Mouse (Mus musculus): ENCODE measurements around the gene Usp3. TPM values are rescaled to one million over a fixed set of nuclear protein-coding genes. Genes with fewer than 3 reads are reported as not detected.

The Usp3 gene
- polyA plus RNA-seq, 1 experiment, result 8.1 TPM

GRCm38 (mm10) chr9:66521595-66521994, 71.3 kb downstream of the Usp3 start:
- H3K4me3 ChIP-seq (ENCODE audit: control insufficient read depth, low read depth, low read length), result no peak overlapping the region
- no peaks in the 10 kb centered on the region for H3K27me3 ChIP-seq (ENCODE audit: control insufficient read depth, insufficient read depth, low read length)
- TF ChIP-seq POLR2A (IDR thresholded peaks at IDR 0.05; ENCODE audit: control insufficient read depth, low read depth, low read length), result no peak
- no peak for TF ChIP-seq CTCF (IDR thresholded peaks at IDR 0.05; ENCODE audit: control insufficient read depth, insufficient read depth, insufficient replicate concordance, low read depth, low read length)
- H3K4me1 ChIP-seq (ENCODE audit: control insufficient read depth, insufficient read depth, low read length), result no peaks in the 10 kb centered on the region
- H3K27ac ChIP-seq (ENCODE audit: control insufficient read depth, insufficient read depth, low read depth, low read length), result no peak overlapping the region
- no peaks in the 10 kb centered on the region; the same call in 1 of the 2 replicates for H3K36me3 ChIP-seq (ENCODE audit: control insufficient read depth, insufficient read depth, low read length)

- Histone ChIP-seq H3K4me1 (ENCODE audit: control insufficient read depth, insufficient read depth, low read length) (no peaks in the 10 kb centered on the region), H3K27ac (ENCODE audit: control insufficient read depth, insufficient read depth, low read depth, low read length) (no peak overlapping the region), H3K4me3 (ENCODE audit: control insufficient read depth, low read depth, low read length) (no peak overlapping the region), H3K27me3 (ENCODE audit: control insufficient read depth, insufficient read depth, low read length) (no peaks in the 10 kb centered on the region), H3K36me3 (ENCODE audit: control insufficient read depth, insufficient read depth, low read length) (no peaks in the 10 kb centered on the region; the same call in 1 of the 2 replicates)
- TF ChIP-seq POLR2A (IDR thresholded peaks at IDR 0.05; ENCODE audit: control insufficient read depth, low read depth, low read length), result no peak
- TF ChIP-seq CTCF (IDR thresholded peaks at IDR 0.05; ENCODE audit: control insufficient read depth, insufficient read depth, insufficient replicate concordance, low read depth, low read length), result no peak
Measured at GRCm38 (mm10) chr9:66520299-66520698, 72.6 kb downstream of the Usp3 start.

- Histone ChIP-seq H3K36me3 (ENCODE audit: control insufficient read depth, insufficient read depth, low read length) (no peaks in the 10 kb centered on the region; the same call in 1 of the 2 replicates), H3K4me1 (ENCODE audit: control insufficient read depth, insufficient read depth, low read length) (peaks cover 5% of the 10 kb centered on the region), H3K4me3 (ENCODE audit: control insufficient read depth, low read depth, low read length) (no peak overlapping the region), H3K27ac (ENCODE audit: control insufficient read depth, insufficient read depth, low read depth, low read length) (no peak overlapping the region), H3K27me3 (ENCODE audit: control insufficient read depth, insufficient read depth, low read length) (no peaks in the 10 kb centered on the region)
- no peak for TF ChIP-seq POLR2A (IDR thresholded peaks at IDR 0.05; ENCODE audit: control insufficient read depth, low read depth, low read length)
- TF ChIP-seq CTCF (IDR thresholded peaks at IDR 0.05; ENCODE audit: control insufficient read depth, insufficient read depth, insufficient replicate concordance, low read depth, low read length), result no peak
Measured at GRCm38 (mm10) chr9:66518901-66519300, 74.0 kb downstream of the Usp3 start.

GRCm38 (mm10) chr9:66518251-66518650, 74.7 kb downstream of the Usp3 start:
- no peaks in the 10 kb centered on the region; the same call in 1 of the 2 replicates for H3K36me3 ChIP-seq (ENCODE audit: control insufficient read depth, insufficient read depth, low read length)
- H3K27me3 ChIP-seq (ENCODE audit: control insufficient read depth, insufficient read depth, low read length), result no peaks in the 10 kb centered on the region
- H3K4me1 ChIP-seq (ENCODE audit: control insufficient read depth, insufficient read depth, low read length), result peaks cover 7% of the 10 kb centered on the region
- H3K4me3 ChIP-seq (ENCODE audit: control insufficient read depth, low read depth, low read length), result no peak overlapping the region
- no peak for TF ChIP-seq CTCF (IDR thresholded peaks at IDR 0.05; ENCODE audit: control insufficient read depth, insufficient read depth, insufficient replicate concordance, low read depth, low read length)
- no peak for TF ChIP-seq POLR2A (IDR thresholded peaks at IDR 0.05; ENCODE audit: control insufficient read depth, low read depth, low read length)
- H3K27ac ChIP-seq (ENCODE audit: control insufficient read depth, insufficient read depth, low read depth, low read length), result no peak overlapping the region

- no peaks in the 10 kb centered on the region for H3K27me3 ChIP-seq (ENCODE audit: control insufficient read depth, insufficient read depth, low read length)
- TF ChIP-seq POLR2A (IDR thresholded peaks at IDR 0.05; ENCODE audit: control insufficient read depth, low read depth, low read length), result no peak
- no peak for TF ChIP-seq CTCF (IDR thresholded peaks at IDR 0.05; ENCODE audit: control insufficient read depth, insufficient read depth, insufficient replicate concordance, low read depth, low read length)
- H3K36me3 ChIP-seq (ENCODE audit: control insufficient read depth, insufficient read depth, low read length), result no peaks in the 10 kb centered on the region; the same call in 1 of the 2 replicates
- H3K4me1 ChIP-seq (ENCODE audit: control insufficient read depth, insufficient read depth, low read length), result peaks cover 7% of the 10 kb centered on the region
- H3K4me3 ChIP-seq (ENCODE audit: control insufficient read depth, low read depth, low read length), result no peak overlapping the region
- no peak overlapping the region for H3K27ac ChIP-seq (ENCODE audit: control insufficient read depth, insufficient read depth, low read depth, low read length)
Measured at GRCm38 (mm10) chr9:66517746-66518145, 75.2 kb downstream of the Usp3 start.

GRCm38 (mm10) chr9:66516296-66516940, 76.5 kb downstream of the Usp3 start:
- H3K36me3 ChIP-seq (ENCODE audit: control insufficient read depth, insufficient read depth, low read length), result no peaks in the 10 kb centered on the region; the same call in 1 of the 2 replicates
- TF ChIP-seq POLR2A (IDR thresholded peaks at IDR 0.05; ENCODE audit: control insufficient read depth, low read depth, low read length), result no peak
- TF ChIP-seq CTCF (IDR thresholded peaks at IDR 0.05; ENCODE audit: control insufficient read depth, insufficient read depth, insufficient replicate concordance, low read depth, low read length), result no peak

GRCm38 (mm10) chr9:66515680-66516210, 77.2 kb downstream of the Usp3 start:
- TF ChIP-seq CTCF (IDR thresholded peaks at IDR 0.05; ENCODE audit: control insufficient read depth, insufficient read depth, insufficient replicate concordance, low read depth, low read length) (no peak), POLR2A (IDR thresholded peaks at IDR 0.05; ENCODE audit: control insufficient read depth, low read depth, low read length) (no peak)

More at GRCm38 (mm10) chr9:66516296-66516940, 76.5 kb downstream of the Usp3 start:
- H3K4me1 ChIP-seq (ENCODE audit: control insufficient read depth, insufficient read depth, low read length), result peaks cover 14% of the 10 kb centered on the region
- no peaks in the 10 kb centered on the region for H3K27me3 ChIP-seq (ENCODE audit: control insufficient read depth, insufficient read depth, low read length)
- H3K4me3 ChIP-seq (ENCODE audit: control insufficient read depth, low read depth, low read length), result no peak overlapping the region
- no peak overlapping the region for H3K27ac ChIP-seq (ENCODE audit: control insufficient read depth, insufficient read depth, low read depth, low read length)

More at GRCm38 (mm10) chr9:66515680-66516210, 77.2 kb downstream of the Usp3 start:
- Histone ChIP-seq H3K27me3 (ENCODE audit: control insufficient read depth, insufficient read depth, low read length) (no peaks in the 10 kb centered on the region), H3K27ac (ENCODE audit: control insufficient read depth, insufficient read depth, low read depth, low read length) (no peak overlapping the region), H3K4me1 (ENCODE audit: control insufficient read depth, insufficient read depth, low read length) (peaks cover 16% of the 10 kb centered on the region), H3K4me3 (ENCODE audit: control insufficient read depth, low read depth, low read length) (no peak overlapping the region), H3K36me3 (ENCODE audit: control insufficient read depth, insufficient read depth, low read length) (no peaks in the 10 kb centered on the region; the same call in 1 of the 2 replicates)
